Mouse (Mus musculus) limb, embryonic 13.5 days (tissue): ENCODE results near the gene Grhpr. TPM values are rescaled to one million over a fixed set of nuclear protein-coding genes. Genes with fewer than 3 reads are reported as not detected.
"Not testable (repeated sequence)": the region's sequence is repeated elsewhere in the genome, so short reads cannot be mapped to it uniquely, and the experiment has no call there.

ENCODE experiments used
- ATAC-seq: fragments of 200-750 bp; cut with Nextera tagmentation; 2 replicates; pipeline ENCODE4 v1.8.0; 2017; ENCODE audit warnings: low read depth, moderate number of reproducible peaks, moderate TSS enrichment; ENCODE audit not compliant: low FRiP score
- H3K27ac ChIP-seq: fragments of 300-500 bp; sonication (generic); 2 replicates; pipeline ENCODE4 v1.5.1; 2015; ENCODE audit warnings: inconsistent platforms, mild to moderate bottlenecking, moderate library complexity
- H3K27me3 ChIP-seq: fragments of 300-500 bp; sonication (generic); 2 replicates; pipeline ENCODE4 v1.6.1; 2015; ENCODE audit warnings: mild to moderate bottlenecking, inconsistent platforms
- H3K36me3 ChIP-seq: fragments of 300-500 bp; sonication (generic); 2 replicates; pipeline ENCODE4 v1.6.1; 2015; ENCODE audit warnings: inconsistent platforms, mild to moderate bottlenecking, moderate library complexity
- H3K4me1 ChIP-seq: fragments of 300-500 bp; sonication (generic); 2 replicates; pipeline ENCODE4 v1.6.1; 2015; ENCODE audit warnings: inconsistent platforms
- H3K4me2 ChIP-seq: fragments of 300-500 bp; sonication (generic); replicated peaks from 2 replicates; pipeline ENCODE4 v1.6.1; 2015; ENCODE audit warnings: inconsistent platforms, mild to moderate bottlenecking, moderate library complexity
- H3K4me3 ChIP-seq: fragments of 300-500 bp; sonication (generic); 2 replicates; pipeline ENCODE4 v1.5.1; 2015; ENCODE audit warnings: moderate library complexity, mild to moderate bottlenecking, inconsistent platforms
- H3K9ac ChIP-seq: fragments of 300-500 bp; sonication (generic); 2 replicates; pipeline ENCODE4 v1.6.1; 2015; ENCODE audit warnings: mild to moderate bottlenecking, inconsistent platforms
- H3K9me3 ChIP-seq: fragments of 300-500 bp; sonication (generic); 2 replicates; pipeline ENCODE4 v1.6.1; 2016; ENCODE audit warnings: inconsistent platforms
- WGBS: fragments of 180-500 bp; shearing (Covaris S2); methylation state at CpG from one replicate; pipeline ENCODE4 v1.1.7; 2015; 5-methylcytosine and 5-hydroxymethylcytosine counted together
- polyA plus RNA-seq: library from polyadenylated mRNA; unstranded; fragments of >200 nt; fragmentation: Nextera tagmentation; extraction: Ambion mirVana; gene quantifications from 2 replicates; pipeline ENCODE4 v1.2.1, GENCODE M21; 2015

Grhpr gene
- 58.2 TPM in 2 replicates for polyA plus RNA-seq

GRCm38 (mm10) chr4:44981280-44981973, at the start of gene Grhpr:
TSS of gene Grhpr (plus strand) at chr4:44981395.
- peak within 1 kb of the TSS; percentile 76 for H3K4me3 ChIP-seq
- H3K27ac ChIP-seq, result peak within 1 kb of the TSS; percentile 86
- 1% methylated on average over 40 of the region's 40 CpGs for WGBS
- H3K27me3 ChIP-seq, result no peaks in the 10 kb centered on the region
- peak within 1 kb of the TSS; percentile 84 for H3K9ac ChIP-seq
- ATAC-seq, result peak; percentile 94
- peaks cover 28% of the 10 kb centered on the region for H3K36me3 ChIP-seq
- H3K9me3 ChIP-seq, result no peaks in the 10 kb centered on the region
- H3K4me2 ChIP-seq, result peak within 1 kb of the TSS; percentile 93
- peaks cover 41% of the 10 kb centered on the region for H3K4me1 ChIP-seq

- no peaks in the 10 kb centered on the region for H3K4me1 ChIP-seq
- WGBS, result 93% methylated on average over 6 of the region's 6 CpGs
- no peak for ATAC-seq
- H3K27ac ChIP-seq, result no peak overlapping the region
- no peak overlapping the region for H3K4me3 ChIP-seq
- no peak overlapping the region for H3K4me2 ChIP-seq
- no peaks in the 10 kb centered on the region for H3K9me3 ChIP-seq
- no peak overlapping the region for H3K9ac ChIP-seq
- peaks cover 51% of the 10 kb centered on the region for H3K36me3 ChIP-seq
- H3K27me3 ChIP-seq, result no peaks in the 10 kb centered on the region
Measured at GRCm38 (mm10) chr4:44931732-44932131, 49.5 kb upstream of the Grhpr start.

GRCm38 (mm10) chr4:44938359-44939340, 42.5 kb upstream of the Grhpr start:
- Histone ChIP-seq H3K36me3 (peaks cover 5% of the 10 kb centered on the region), H3K27ac (no peak overlapping the region), H3K9ac (no peak overlapping the region), H3K9me3 (no peaks in the 10 kb centered on the region), H3K4me1 (no peaks in the 10 kb centered on the region), H3K4me2 (no peak overlapping the region), H3K4me3 (no peak overlapping the region), H3K27me3 (no peaks in the 10 kb centered on the region)
- no peak for ATAC-seq
- 72% methylated on average over 8 of the region's 8 CpGs for WGBS

- Histone ChIP-seq H3K4me2 (no peak overlapping the region), H3K9ac (no peak overlapping the region), H3K36me3 (no peaks in the 10 kb centered on the region), H3K4me3 (no peak overlapping the region), H3K27ac (no peak overlapping the region), H3K27me3 (no peaks in the 10 kb centered on the region), H3K9me3 (no peaks in the 10 kb centered on the region), H3K4me1 (no peaks in the 10 kb centered on the region)
- no peak for ATAC-seq
- 82% methylated on average over 14 of the region's 14 CpGs for WGBS
Measured at GRCm38 (mm10) chr4:44939576-44940249, 41.5 kb upstream of the Grhpr start.

- no peak for ATAC-seq
- 56% methylated on average over 9 of the region's 9 CpGs for WGBS
Measured at GRCm38 (mm10) chr4:44940286-44940685, 40.9 kb upstream of the Grhpr start.

GRCm38 (mm10) chr4:44942237-44942636, 39.0 kb upstream of the Grhpr start:
- no peak for ATAC-seq
- 80% methylated on average over 1 of the region's 1 CpGs for WGBS

More at GRCm38 (mm10) chr4:44940286-44940685, 40.9 kb upstream of the Grhpr start:
- Histone ChIP-seq H3K27ac (no peak overlapping the region), H3K9ac (no peak overlapping the region), H3K4me2 (no peak overlapping the region), H3K4me1 (no peaks in the 10 kb centered on the region), H3K36me3 (no peaks in the 10 kb centered on the region), H3K27me3 (no peaks in the 10 kb centered on the region), H3K9me3 (no peaks in the 10 kb centered on the region), H3K4me3 (no peak overlapping the region)

GRCm38 (mm10) chr4:44943480-44943879, 37.7 kb upstream of the Grhpr start:
- H3K4me1 ChIP-seq, result no peaks in the 10 kb centered on the region
- H3K27me3 ChIP-seq, result no peaks in the 10 kb centered on the region
- no peak overlapping the region for H3K9ac ChIP-seq
- no peaks in the 10 kb centered on the region for H3K36me3 ChIP-seq
- WGBS, result 88% methylated on average over 6 of the region's 6 CpGs
- no peak overlapping the region for H3K4me3 ChIP-seq
- ATAC-seq, result no peak
- no peaks in the 10 kb centered on the region for H3K9me3 ChIP-seq
- no peak overlapping the region for H3K27ac ChIP-seq
- H3K4me2 ChIP-seq, result no peak overlapping the region

More at GRCm38 (mm10) chr4:44942237-44942636, 39.0 kb upstream of the Grhpr start:
- Histone ChIP-seq H3K27me3 (no peaks in the 10 kb centered on the region), H3K9me3 (no peaks in the 10 kb centered on the region), H3K4me2 (no peak overlapping the region), H3K36me3 (no peaks in the 10 kb centered on the region), H3K9ac (no peak overlapping the region), H3K4me3 (no peak overlapping the region), H3K27ac (no peak overlapping the region), H3K4me1 (no peaks in the 10 kb centered on the region)

GRCm38 (mm10) chr4:44944426-44945075, 36.6 kb upstream of the Grhpr start:
- ATAC-seq, result no peak
- H3K9ac ChIP-seq, result no peak overlapping the region
- no peaks in the 10 kb centered on the region for H3K4me1 ChIP-seq
- H3K4me3 ChIP-seq, result no peak overlapping the region
- no peaks in the 10 kb centered on the region for H3K9me3 ChIP-seq
- no peaks in the 10 kb centered on the region for H3K36me3 ChIP-seq
- no peak overlapping the region for H3K4me2 ChIP-seq
- H3K27ac ChIP-seq, result no peak overlapping the region
- WGBS, result 76% methylated on average over 10 of the region's 10 CpGs
- H3K27me3 ChIP-seq, result no peaks in the 10 kb centered on the region

GRCm38 (mm10) chr4:44946126-44946525, 35.1 kb upstream of the Grhpr start:
- H3K4me3 ChIP-seq, H3K27me3 ChIP-seq, H3K4me1 ChIP-seq, H3K4me2 ChIP-seq, H3K9ac ChIP-seq, ATAC-seq, H3K36me3 ChIP-seq, H3K27ac ChIP-seq, H3K9me3 ChIP-seq: not testable (repeated sequence)
- WGBS, result 95% methylated on average over 2 of the region's 2 CpGs

- Histone ChIP-seq H3K9ac (no peak overlapping the region), H3K9me3 (no peaks in the 10 kb centered on the region), H3K4me2 (no peak overlapping the region), H3K27ac (no peak overlapping the region), H3K27me3 (no peaks in the 10 kb centered on the region), H3K4me1 (no peaks in the 10 kb centered on the region), H3K4me3 (no peak overlapping the region), H3K36me3 (no peaks in the 10 kb centered on the region)
- ATAC-seq, result no peak
- 89% methylated on average over 5 of the region's 5 CpGs for WGBS
Measured at GRCm38 (mm10) chr4:44947464-44947863, 33.7 kb upstream of the Grhpr start.

GRCm38 (mm10) chr4:44948314-44948713, 32.9 kb upstream of the Grhpr start:
- H3K4me2 ChIP-seq, result no peak overlapping the region
- WGBS, result 84% methylated on average over 1 of the region's 1 CpGs
- ATAC-seq, result no peak

More at GRCm38 (mm10) chr4:44948314-44948713, 32.9 kb upstream of the Grhpr start:
- no peak overlapping the region for H3K9ac ChIP-seq
- H3K27ac ChIP-seq, result no peak overlapping the region
- H3K4me1 ChIP-seq, result no peaks in the 10 kb centered on the region
- H3K27me3 ChIP-seq, result no peaks in the 10 kb centered on the region
- no peak overlapping the region for H3K4me3 ChIP-seq
- H3K36me3 ChIP-seq, result no peaks in the 10 kb centered on the region
- H3K9me3 ChIP-seq, result no peaks in the 10 kb centered on the region
